Mouse (Mus musculus): Measurements from ENCODE around the gene Saa3.

- TF ChIP-seq CTCF (IDR thresholded peaks at IDR 0.05; ENCODE audit: extremely low read depth, insufficient read depth, insufficient read length, insufficient replicate concordance): no peak
- TF ChIP-seq POLR2A (IDR thresholded peaks at IDR 0.05; ENCODE audit: low read depth, low read length): no peak
Measured at GRCm38 (mm10) chr7:46764672-46765071, 49.2 kb upstream of the Saa3 start.

Data from spleen, adult 2 months (tissue).